8 mouse cellular contexts compared by ENCODE assay signal in genomic region chr3:101211936-101212335, GRCm38 (mm10).
A peak's percentile ranks its signal among the peaks of the same experiment; 100 is the strongest.
DNase-seq lines count a peak whose midpoint lies in the region; ATAC-seq and TF ChIP-seq lines count a peak whose summit lies in the region.

No protein-coding gene starts in this region.

- TF ChIP-seq EP300 in liver, postnatal 0 days (IDR thresholded peaks at IDR 0.05; ENCODE audit: low read depth), result no peak

- no peak overlapping the region for H3K9ac ChIP-seq in hindbrain, embryonic 12.5 days
- H3K9ac ChIP-seq in limb, embryonic 15.5 days, result no peak overlapping the region
- H3K9ac ChIP-seq in liver, postnatal 0 days (replicated peaks), result no peak overlapping the region

- ATAC-seq in hindbrain, embryonic 12.5 days (ENCODE audit: low FRiP score), result peak; percentile 22; the same call in 1 of the 2 replicates
- ATAC-seq in limb, embryonic 15.5 days (ENCODE audit: insufficient number of reproducible peaks, low FRiP score, low TSS enrichment, low read depth), result peak; percentile 56
- ATAC-seq in liver, postnatal 0 days, result no peak

- no peak for TF ChIP-seq CTCF in kidney, adult 2 months (conservative IDR thresholded peaks at IDR 0.05; ENCODE audit: insufficient read depth, insufficient read length, low read depth, low read length)
- no peak for TF ChIP-seq CTCF in brain, embryonic 14.5 days (IDR thresholded peaks at IDR 0.05; ENCODE audit: borderline replicate concordance, extremely low read depth, insufficient read depth, insufficient read length)
- TF ChIP-seq CTCF in liver, postnatal 0 days (IDR thresholded peaks at IDR 0.05; ENCODE audit: low read depth), result no peak

- no peak overlapping the region for H3K4me3 ChIP-seq in kidney, adult 2 months (ENCODE audit: insufficient read depth, low read depth, low read length)
- H3K4me3 ChIP-seq in hindbrain, embryonic 12.5 days, result no peak overlapping the region
- H3K4me3 ChIP-seq in limb, embryonic 15.5 days, result no peak overlapping the region
- H3K4me3 ChIP-seq in liver, postnatal 0 days (ENCODE audit: low read depth, low read length), result no peak overlapping the region

- H3K4me2 ChIP-seq in hindbrain, embryonic 12.5 days (replicated peaks), result no peak overlapping the region
- H3K4me2 ChIP-seq in limb, embryonic 15.5 days, result peak overlapping the region; percentile 19; the same call in 1 of the 2 replicates
- no peak overlapping the region for H3K4me2 ChIP-seq in liver, postnatal 0 days (ENCODE audit: low read depth, low read length)

- H3K27ac ChIP-seq in kidney, adult 2 months (ENCODE audit: insufficient read depth, low read depth, low read length), result no peak overlapping the region
- peak overlapping the region; percentile 79 for H3K27ac ChIP-seq in hindbrain, embryonic 12.5 days
- H3K27ac ChIP-seq in limb, embryonic 15.5 days, result peak overlapping the region; percentile 83
- H3K27ac ChIP-seq in liver, postnatal 0 days (ENCODE audit: low read depth), result no peak overlapping the region

- H3K36me3 ChIP-seq in kidney, adult 2 months (ENCODE audit: control insufficient read depth, insufficient read depth, low read length), result no peaks in the 10 kb centered on the region
- no peaks in the 10 kb centered on the region for H3K36me3 ChIP-seq in hindbrain, embryonic 12.5 days
- no peaks in the 10 kb centered on the region for H3K36me3 ChIP-seq in limb, embryonic 15.5 days
- H3K36me3 ChIP-seq in liver, postnatal 0 days (replicated peaks; ENCODE audit: insufficient read depth, low read length), result no peaks in the 10 kb centered on the region

- 30% methylated on average over 4 of the region's 4 CpGs for WGBS in kidney, adult 2 months
- WGBS in hindbrain, embryonic 12.5 days, result 60% methylated on average over 4 of the region's 4 CpGs
- 16% methylated on average over 4 of the region's 4 CpGs for WGBS in limb, embryonic 15.5 days
- 64% methylated on average over 4 of the region's 4 CpGs for WGBS in liver, postnatal 0 days (ENCODE audit: insufficient replicate concordance)

- no peaks in the 10 kb centered on the region for H3K27me3 ChIP-seq in kidney, adult 2 months (replicated peaks; ENCODE audit: control insufficient read depth, insufficient read depth, low read length)
- no peaks in the 10 kb centered on the region for H3K27me3 ChIP-seq in hindbrain, embryonic 12.5 days
- H3K27me3 ChIP-seq in limb, embryonic 15.5 days, result no peaks in the 10 kb centered on the region
- no peaks in the 10 kb centered on the region for H3K27me3 ChIP-seq in liver, postnatal 0 days (ENCODE audit: insufficient read depth, low read length)

- DNase-seq in kidney, adult 2 months, result peak; percentile 12
- DNase-seq in kidney, adult 8-10 months, result no peak
- peak; percentile 70 for DNase-seq in brain, embryonic 14.5 days (ENCODE audit: low read depth)
- DNase-seq in cerebellum, adult 11 months, result no peak
- no peak for DNase-seq in liver, postnatal 0 days
- DNase-seq in spleen, postnatal 4 days (ENCODE audit: low spot score in 2 of 2), result no peak

- TF ChIP-seq POLR2A in kidney, adult 2 months (IDR thresholded peaks at IDR 0.05; ENCODE audit: low read depth, low read length), result no peak
- no peak for TF ChIP-seq POLR2A in brain, embryonic 14.5 days (IDR thresholded peaks at IDR 0.05; ENCODE audit: borderline replicate concordance, extremely low read depth, insufficient read depth, insufficient read length, poor library complexity, severe bottlenecking)

- no peaks in the 10 kb centered on the region for H3K4me1 ChIP-seq in kidney, adult 2 months (ENCODE audit: control insufficient read depth, insufficient read depth, low read length)
- peaks cover 24% of the 10 kb centered on the region for H3K4me1 ChIP-seq in hindbrain, embryonic 12.5 days
- H3K4me1 ChIP-seq in limb, embryonic 15.5 days, result peaks cover 21% of the 10 kb centered on the region
- no peaks in the 10 kb centered on the region for H3K4me1 ChIP-seq in liver, postnatal 0 days (ENCODE audit: insufficient read depth)

- H3K9me3 ChIP-seq in hindbrain, embryonic 12.5 days (replicated peaks), result no peaks in the 10 kb centered on the region
- H3K9me3 ChIP-seq in limb, embryonic 15.5 days, result no peaks in the 10 kb centered on the region
- no peaks in the 10 kb centered on the region for H3K9me3 ChIP-seq in liver, postnatal 0 days (ENCODE audit: low read length)

Comparison
In these comparisons a context has a peak if more than half of its experiments do, and no peak if none do; other contexts are left out.
1. DNase-seq: peak in kidney, adult 2 months (single experiment) and brain, embryonic 14.5 days (single experiment); none in kidney, adult 8-10 months (0 of 2), cerebellum, adult 11 months (single experiment), liver, postnatal 0 days (single experiment) and spleen, postnatal 4 days (0 of 2).
2. H3K27ac ChIP-seq: peak in hindbrain, embryonic 12.5 days (single experiment) and limb, embryonic 15.5 days (single experiment); none in kidney, adult 2 months (single experiment) and liver, postnatal 0 days (single experiment).